Mouse (Mus musculus) layer of hippocampus, adult 11-12 months (tissue): Measurements from ENCODE around the gene Lmf1.

Source experiments
- DNase-seq: peaks from one replicate; pipeline ENCODE4 v3.0.0; 2022; ENCODE audit warnings: low spot score

Lmf1 gene

DNA sequence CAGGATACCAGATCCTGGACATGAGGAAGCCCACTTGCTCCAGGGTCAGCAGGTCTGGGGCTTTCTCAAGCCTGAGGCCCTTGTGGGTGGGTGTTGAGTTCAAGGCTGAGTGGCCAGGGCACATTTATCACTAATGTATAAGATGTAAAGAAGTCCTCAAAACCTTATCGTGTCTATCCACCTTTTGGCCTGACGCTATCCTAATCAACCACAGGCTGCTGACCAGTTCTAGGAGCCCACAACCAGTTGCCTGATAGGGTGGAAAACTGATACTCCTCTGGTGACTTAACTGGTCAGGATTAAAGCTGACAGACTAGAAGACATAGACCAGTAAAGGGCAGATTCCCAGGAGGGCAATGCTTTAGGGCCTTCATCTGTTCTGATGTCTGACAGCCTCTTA, 131.1 kb downstream of the Lmf1 start:
- no peak for DNase-seq

GRCm38 (mm10) chr17:25711136-25711535, 132.3 kb downstream of the Lmf1 start:
- DNase-seq, result no peak
